Mouse (Mus musculus) splenic B cell, adult 2 months (primary cell): ENCODE data around the gene Tmc4.
"Not testable (repeated sequence)": the region's sequence is repeated elsewhere in the genome, so short reads cannot be mapped to it uniquely, and the experiment has no call there.

Experiments
- DNase-seq: peaks from one replicate; pipeline ENCODE4 v3.0.0-alpha.2; 2011; ENCODE audit warnings: low read depth, low spot score
- H3K27me3 ChIP-seq: 2 replicates; pipeline ENCODE4 v1.6.1; 2012; ENCODE audit warnings: mild to moderate bottlenecking, low read length, moderate library complexity, mixed read lengths; ENCODE audit not compliant: control insufficient read depth, poor library complexity, insufficient read depth, severe bottlenecking
- H3K36me3 ChIP-seq: 2 replicates; pipeline ENCODE4 v1.6.1; 2012; ENCODE audit warnings: mild to moderate bottlenecking, low read length, moderate library complexity, mixed read lengths; ENCODE audit not compliant: control insufficient read depth, poor library complexity, insufficient read depth, severe bottlenecking

Gene Tmc4

GRCm38 (mm10) chr7:3703148-3703878 is 26.0 kb upstream of the Tmc4 start:
- Histone ChIP-seq H3K27me3 (no peaks in the 10 kb centered on the region), H3K36me3 (peaks cover 5% of the 10 kb centered on the region; the same call in 1 of the 2 replicates)
- DNase-seq: peak; percentile 31

- peaks cover 4% of the 10 kb centered on the region for H3K36me3 ChIP-seq
- no peak for DNase-seq
- no peaks in the 10 kb centered on the region for H3K27me3 ChIP-seq
Measured at GRCm38 (mm10) chr7:3698471-3698870, 21.1 kb upstream of the Tmc4 start.

GRCm38 (mm10) chr7:3694949-3695305 is 17.6 kb upstream of the Tmc4 start:
- not testable (repeated sequence) for H3K27me3 ChIP-seq, H3K36me3 ChIP-seq, DNase-seq

GRCm38 (mm10) chr7:3694076-3694948 is 17.0 kb upstream of the Tmc4 start:
- Histone ChIP-seq H3K36me3 (peaks cover 7% of the 10 kb centered on the region), H3K27me3 (no peaks in the 10 kb centered on the region)
- peak; percentile 89 for DNase-seq

GRCm38 (mm10) chr7:3693809-3694075 is 16.4 kb upstream of the Tmc4 start:
- H3K27me3 ChIP-seq: no peaks in the 10 kb centered on the region
- DNase-seq: no peak
- H3K36me3 ChIP-seq: peaks cover 7% of the 10 kb centered on the region

- Histone ChIP-seq H3K27me3 (no peaks in the 10 kb centered on the region), H3K36me3 (peaks cover 4% of the 10 kb centered on the region)
- peak; percentile 97 for DNase-seq
Measured at GRCm38 (mm10) chr7:3692987-3693808, 15.8 kb upstream of the Tmc4 start, which contains the start of gene Mboat7. Mboat7 (minus strand) TSS chr7:3693523.

GRCm38 (mm10) chr7:3692382-3692986 is 15.1 kb upstream of the Tmc4 start, which contains the start of gene Tsen34:
Tsen34 (plus strand) TSS chr7:3692863.
- DNase-seq: no peak
- Histone ChIP-seq H3K27me3 (no peaks in the 10 kb centered on the region), H3K36me3 (peaks cover 4% of the 10 kb centered on the region)

- DNase-seq: no peak
- Histone ChIP-seq H3K36me3 (peaks cover 5% of the 10 kb centered on the region), H3K27me3 (no peaks in the 10 kb centered on the region)
Measured at GRCm38 (mm10) chr7:3691919-3692318, 14.6 kb upstream of the Tmc4 start.

- DNase-seq: no peak
- peaks cover 16% of the 10 kb centered on the region for H3K36me3 ChIP-seq
- no peaks in the 10 kb centered on the region for H3K27me3 ChIP-seq
Measured at GRCm38 (mm10) chr7:3685400-3686187, 8.2 kb upstream of the Tmc4 start.

- no peak for DNase-seq
- Histone ChIP-seq H3K36me3 (peaks cover 13% of the 10 kb centered on the region), H3K27me3 (no peaks in the 10 kb centered on the region)
Measured at GRCm38 (mm10) chr7:3684698-3685097, 7.3 kb upstream of the Tmc4 start.

GRCm38 (mm10) chr7:3683908-3684550 is 6.7 kb upstream of the Tmc4 start:
- Histone ChIP-seq H3K27me3 (no peaks in the 10 kb centered on the region), H3K36me3 (peaks cover 14% of the 10 kb centered on the region)
- DNase-seq: no peak

- Histone ChIP-seq H3K36me3 (peaks cover 5% of the 10 kb centered on the region), H3K27me3 (no peaks in the 10 kb centered on the region)
- DNase-seq: no peak
Measured at GRCm38 (mm10) chr7:3676371-3676770, 982 bp downstream of the Tmc4 start.

GRCm38 (mm10) chr7:3675228-3675548 is 2.2 kb downstream of the Tmc4 start:
- peaks cover 3% of the 10 kb centered on the region for H3K36me3 ChIP-seq
- no peaks in the 10 kb centered on the region for H3K27me3 ChIP-seq
- DNase-seq: no peak
